Mouse (Mus musculus): ENCODE measurements around the gene Mpv17l.
A peak's percentile ranks its signal among the peaks of the same experiment; 100 is the strongest.

The Mpv17l gene

GRCm38 (mm10) chr16:13940139-13940846 lies 37.3 kb downstream of the Mpv17l start:
- DNase-seq (ENCODE audit: low spot score in 2 of 2), result peak in 1 of 2 experiments; percentile 35

GRCm38 (mm10) chr16:13940847-13941395 lies 38.0 kb downstream of the Mpv17l start:
- DNase-seq (ENCODE audit: low spot score in 2 of 2), result no peak

- DNase-seq (ENCODE audit: low spot score in 2 of 2), result no peak
These were observed 41.2 kb downstream of the Mpv17l start for GRCm38 (mm10) chr16:13944178-13944577.

GRCm38 (mm10) chr16:13944752-13945151 lies 41.8 kb downstream of the Mpv17l start:
- DNase-seq (ENCODE audit: low spot score in 2 of 2), result no peak

GRCm38 (mm10) chr16:13945153-13945552 lies 42.2 kb downstream of the Mpv17l start:
- DNase-seq (ENCODE audit: low spot score in 2 of 2), result no peak

GRCm38 (mm10) chr16:13946306-13946705 lies 43.3 kb downstream of the Mpv17l start:
- no peak for DNase-seq (ENCODE audit: low spot score in 2 of 2)

- DNase-seq (ENCODE audit: low spot score in 2 of 2), result no peak
These were observed 48.3 kb downstream of the Mpv17l start for GRCm38 (mm10) chr16:13951245-13951644.

- no peak for DNase-seq (ENCODE audit: low spot score in 2 of 2)
These were observed 59.1 kb downstream of the Mpv17l start for GRCm38 (mm10) chr16:13962053-13962452.

GRCm38 (mm10) chr16:13969096-13969495 lies 66.1 kb downstream of the Mpv17l start:
- DNase-seq (ENCODE audit: low spot score in 2 of 2), result no peak

- no peak for DNase-seq (ENCODE audit: low spot score in 2 of 2)
These were observed 69.1 kb downstream of the Mpv17l start for GRCm38 (mm10) chr16:13972051-13972450.

- peak in 1 of 2 experiments; percentile 8 for DNase-seq (ENCODE audit: low spot score in 2 of 2)
These were observed 73.5 kb downstream of the Mpv17l start for GRCm38 (mm10) chr16:13976358-13976896.

- peak in 1 of 2 experiments; percentile 6 for DNase-seq (ENCODE audit: low spot score in 2 of 2)
These were observed 74.1 kb downstream of the Mpv17l start for GRCm38 (mm10) chr16:13977026-13977425.

GRCm38 (mm10) chr16:13981726-13982125 lies 78.8 kb downstream of the Mpv17l start:
- peak in 1 of 2 experiments; percentile 36 for DNase-seq (ENCODE audit: low spot score in 2 of 2)

- no peak for DNase-seq (ENCODE audit: low spot score in 2 of 2)
These were observed 80.2 kb downstream of the Mpv17l start for GRCm38 (mm10) chr16:13983161-13983560.

GRCm38 (mm10) chr16:13986197-13986573 lies 83.2 kb downstream of the Mpv17l start:
- DNase-seq (ENCODE audit: low spot score in 2 of 2), result no peak

GRCm38 (mm10) chr16:13986574-13987478 lies 83.9 kb downstream of the Mpv17l start, which contains the start of the genes 2900011O08Rik and Ifitm7:
2900011O08Rik (plus strand) TSS chr16:13986604.
Ifitm7 (minus strand) TSS chr16:13986888.
- no peak for DNase-seq (ENCODE audit: low spot score in 2 of 2)

GRCm38 (mm10) chr16:13992518-13993248 lies 89.7 kb downstream of the Mpv17l start:
- DNase-seq (ENCODE audit: low spot score in 2 of 2), result no peak

- DNase-seq (ENCODE audit: low spot score in 2 of 2), result no peak
These were observed 91.1 kb downstream of the Mpv17l start for GRCm38 (mm10) chr16:13994076-13994475.

- DNase-seq (ENCODE audit: low spot score in 2 of 2), result no peak
These were observed 91.5 kb downstream of the Mpv17l start for GRCm38 (mm10) chr16:13994502-13994901.
